Mouse (Mus musculus): ENCODE data around the gene Itga8.

GRCm38 (mm10) chr2:12280664-12281063, 21.1 kb downstream of the Itga8 start:
- TF ChIP-seq POLR2A (IDR thresholded peaks at IDR 0.05; ENCODE audit: borderline replicate concordance, insufficient read depth, low read length) (no peak), CTCF (IDR thresholded peaks at IDR 0.05; ENCODE audit: borderline replicate concordance, insufficient read depth, low read depth, low read length) (no peak)

All from cerebellum, adult 2 months (tissue).